10 mouse cellular contexts compared by ENCODE assay signal in genomic region chr12:85478696-85479095, GRCm38 (mm10).
"Had no signal": no experiment of that assay in that cellular context is flagged by ENCODE, and none has a peak within 500 bp of the region (broad histone marks: within the 10 kb centered on the region; RNA-seq: fewer than 3 reads in every experiment).

No protein-coding gene starts in this region.

- ATAC-seq: liver, embryonic 12.5 days; midbrain, embryonic 13.5 days; midbrain, embryonic 16.5 days had no signal

- DNase-seq: layer of hippocampus, adult 9-11 months; liver; lung, adult 18-20 months; lung, postnatal 10 days; lung, postnatal 36 days; thymus, adult 18-20 months; thymus, postnatal 36 days had no signal
